Mouse (Mus musculus) ES-E14 (cell line): Measurements from ENCODE around the gene Chid1.

Source experiments
- MAFK ChIP-seq: IDR thresholded peaks from 2 replicates; pipeline ENCODE4 v1.6.1; 2014; ENCODE audit warnings: mild to moderate bottlenecking, low read depth, low read length, inconsistent platforms; ENCODE audit not compliant: insufficient read depth
- ZC3H11A ChIP-seq: IDR thresholded peaks from 2 replicates; pipeline ENCODE4 v1.6.1; 2012; ENCODE audit warnings: low read depth, mild to moderate bottlenecking, inconsistent platforms, low read length, borderline replicate concordance

DNA sequence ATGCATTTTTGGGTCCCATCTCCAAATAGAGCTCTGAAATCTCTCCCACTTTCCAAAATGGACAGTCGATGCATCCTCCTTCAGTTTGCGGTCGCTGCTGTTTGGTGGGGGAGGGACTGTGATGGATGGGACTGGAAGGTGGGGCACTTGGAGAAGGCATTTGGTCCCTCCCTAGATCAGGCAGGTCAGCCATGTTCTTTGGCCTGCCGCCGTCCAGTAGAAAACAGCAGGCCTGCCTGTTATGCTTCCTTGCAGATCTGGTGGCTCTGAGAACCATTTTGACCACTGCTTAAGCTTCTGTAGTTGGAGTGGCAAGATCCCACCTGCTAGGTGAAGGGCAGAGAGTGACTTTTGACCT, 71.5 kb downstream of the Chid1 start:
- no peak for TF ChIP-seq ZC3H11A
- TF ChIP-seq MAFK: no peak
